Mouse (Mus musculus) adrenal gland, postnatal 36 days (tissue): ENCODE measurements around the gene Smndc1. TPM values are rescaled to one million over a fixed set of nuclear protein-coding genes. Genes with fewer than 3 reads are reported as not detected.

Experiments
- DNase-seq, 2 experiments: peaks; one replicate each; pipeline ENCODE4 v3.0.0; 2021; ENCODE audit warnings: mixed read lengths in 1 of 2
- total RNA-seq, 2 experiments: library from RNA; stranded (reverse); gene quantifications; 2 replicates each; pipeline ENCODE4 v1.2.3; 2021

Smndc1 gene
- total RNA-seq, 2 experiments from 2014 or later = 46.5 to 49.3 TPM

GRCm38 (mm10) chr19:53389417-53389816, 961 bp downstream of the Smndc1 start:
- no peak for DNase-seq

- DNase-seq = no peak
These were observed 7.0 kb downstream of the Smndc1 start for GRCm38 (mm10) chr19:53383336-53383735.

- no peak for DNase-seq
These were observed 12.0 kb downstream of the Smndc1 start for GRCm38 (mm10) chr19:53378421-53378820.

GRCm38 (mm10) chr19:53377652-53378051, 12.7 kb downstream of the Smndc1 start:
- DNase-seq = no peak

- DNase-seq = no peak
These were observed 14.6 kb downstream of the Smndc1 start for GRCm38 (mm10) chr19:53375816-53376215.

- DNase-seq = no peak
These were observed 15.1 kb downstream of the Smndc1 start for GRCm38 (mm10) chr19:53375299-53375698.

GRCm38 (mm10) chr19:53373570-53373969, 16.8 kb downstream of the Smndc1 start:
- DNase-seq = no peak

- DNase-seq = no peak
These were observed 18.7 kb downstream of the Smndc1 start, which contains the start of gene Gm10197 for GRCm38 (mm10) chr19:53371666-53372065. Gene Gm10197, minus strand, starts transcription at chr19:53371766.

GRCm38 (mm10) chr19:53370233-53370632, 20.1 kb downstream of the Smndc1 start:
- DNase-seq = no peak

- DNase-seq = peak; percentile 84 to 87
These were observed 20.8 kb downstream of the Smndc1 start for GRCm38 (mm10) chr19:53369469-53370043.

- no peak for DNase-seq
These were observed 23.5 kb downstream of the Smndc1 start for GRCm38 (mm10) chr19:53366881-53367280.

- no peak for DNase-seq
These were observed 24.2 kb downstream of the Smndc1 start for GRCm38 (mm10) chr19:53366057-53366775.

- DNase-seq = peak; percentile 58 to 76
These were observed 25.4 kb downstream of the Smndc1 start for GRCm38 (mm10) chr19:53364963-53365362.

GRCm38 (mm10) chr19:53364551-53364950, 25.8 kb downstream of the Smndc1 start:
- no peak for DNase-seq

GRCm38 (mm10) chr19:53362967-53363366, 27.4 kb downstream of the Smndc1 start:
- peak; percentile 15 to 41 for DNase-seq

- DNase-seq = peak in 1 of 2 experiments; percentile 23
These were observed 30.0 kb downstream of the Smndc1 start for GRCm38 (mm10) chr19:53360265-53360958.

- DNase-seq = peak; percentile 76 to 81
These were observed 31.0 kb downstream of the Smndc1 start for GRCm38 (mm10) chr19:53359160-53360033.

GRCm38 (mm10) chr19:53355065-53355464, 35.3 kb downstream of the Smndc1 start:
- no peak for DNase-seq

- no peak for DNase-seq
These were observed 35.9 kb downstream of the Smndc1 start for GRCm38 (mm10) chr19:53354271-53355000.

GRCm38 (mm10) chr19:53353864-53354263, 36.5 kb downstream of the Smndc1 start:
- no peak for DNase-seq

- DNase-seq = no peak
These were observed 44.6 kb downstream of the Smndc1 start for GRCm38 (mm10) chr19:53345766-53346165.
